Mouse (Mus musculus) layer of hippocampus, adult 9-10 months (tissue): ENCODE measurements around the gene Scin.

Experiments
- DNase-seq: peaks from one replicate; pipeline ENCODE4 v3.0.0; 2022; ENCODE audit warnings: low spot score

Gene Scin

DNA sequence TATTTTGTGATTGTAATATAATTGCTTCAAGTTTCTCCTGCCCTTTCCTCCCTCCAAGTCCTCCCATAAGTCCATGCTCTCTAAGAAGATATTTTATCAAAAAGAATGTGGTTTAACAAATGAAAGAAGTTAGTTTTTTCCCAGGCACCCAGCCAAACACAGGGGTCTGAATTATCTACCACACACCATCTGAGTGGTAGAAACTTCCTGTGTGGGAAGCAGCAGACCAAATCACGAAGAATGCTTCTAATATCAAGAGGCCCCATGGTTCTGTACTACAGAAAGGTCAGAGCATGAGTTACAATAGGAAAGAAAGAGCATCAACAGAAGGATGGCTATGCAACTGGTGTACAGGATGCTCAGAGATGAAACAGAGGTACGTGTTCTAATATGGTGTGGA is 25.9 kb downstream of the Scin start:
- DNase-seq: no peak

DNA sequence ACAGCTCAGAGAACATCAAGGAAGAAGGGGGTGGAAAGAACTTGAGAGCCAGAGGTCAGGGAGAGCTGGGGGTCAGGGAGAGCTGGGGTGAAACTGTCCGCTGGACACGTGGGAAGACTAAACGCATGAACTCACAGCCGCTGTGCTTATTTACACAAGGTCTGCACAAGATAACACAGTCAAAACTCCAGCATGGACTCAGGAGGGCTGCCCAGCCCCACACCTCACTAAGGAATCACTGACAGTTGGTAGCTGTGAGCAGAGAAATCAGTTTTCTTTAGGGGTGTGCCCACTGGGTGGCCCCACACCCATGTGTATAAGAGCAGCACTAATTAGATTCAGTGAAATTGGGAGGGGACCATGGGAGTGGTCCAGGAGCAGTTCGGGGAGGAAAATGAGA is 27.2 kb downstream of the Scin start:
- no peak for DNase-seq

GRCm38 (mm10) chr12:40104750-40105149 is 29.3 kb downstream of the Scin start:
- no peak for DNase-seq

GRCm38 (mm10) chr12:40102359-40102758 is 31.7 kb downstream of the Scin start:
- DNase-seq: no peak

DNA sequence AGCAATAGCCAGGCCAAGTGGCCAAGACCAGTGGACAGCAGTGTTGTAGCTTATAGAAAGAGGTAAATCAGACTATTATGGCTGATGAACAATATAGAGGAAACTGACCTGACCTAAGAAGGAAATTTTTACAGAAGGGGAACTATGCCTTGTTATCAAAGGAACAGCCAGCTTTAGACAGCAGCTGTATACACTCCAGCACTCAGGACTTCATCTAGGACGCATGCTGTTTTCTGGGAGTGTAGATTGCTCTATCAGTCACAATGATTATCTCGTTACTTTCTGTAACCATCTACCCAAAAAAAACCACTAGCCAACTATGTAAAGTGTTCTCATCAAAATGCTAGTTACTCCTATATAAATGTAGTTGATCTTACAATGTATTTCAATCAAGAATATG is 34.6 kb downstream of the Scin start:
- DNase-seq: no peak

- DNase-seq: no peak
These were observed 36.6 kb downstream of the Scin start for GRCm38 (mm10) chr12:40097449-40097848.

DNA sequence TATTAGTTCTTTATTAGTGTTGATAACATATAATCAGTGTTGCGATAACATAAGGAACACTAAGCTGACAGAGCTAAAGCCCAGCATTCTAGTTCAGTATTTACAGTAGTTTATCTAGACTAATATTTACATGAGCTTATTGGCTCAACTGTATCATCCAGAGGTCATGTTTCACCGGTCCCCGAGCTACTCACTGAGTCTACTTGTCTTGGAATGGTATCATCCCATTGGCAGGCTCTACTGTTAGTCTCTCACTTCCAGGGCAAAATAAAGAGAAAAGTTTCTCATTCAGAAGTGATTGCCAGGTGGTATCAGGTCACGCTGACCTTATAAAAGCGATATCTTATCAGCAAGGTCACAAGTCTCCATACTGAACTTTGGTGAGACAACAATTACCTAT is 37.0 kb downstream of the Scin start:
- no peak for DNase-seq

- DNase-seq: no peak
These were observed 37.6 kb downstream of the Scin start for GRCm38 (mm10) chr12:40096453-40096852.

DNA sequence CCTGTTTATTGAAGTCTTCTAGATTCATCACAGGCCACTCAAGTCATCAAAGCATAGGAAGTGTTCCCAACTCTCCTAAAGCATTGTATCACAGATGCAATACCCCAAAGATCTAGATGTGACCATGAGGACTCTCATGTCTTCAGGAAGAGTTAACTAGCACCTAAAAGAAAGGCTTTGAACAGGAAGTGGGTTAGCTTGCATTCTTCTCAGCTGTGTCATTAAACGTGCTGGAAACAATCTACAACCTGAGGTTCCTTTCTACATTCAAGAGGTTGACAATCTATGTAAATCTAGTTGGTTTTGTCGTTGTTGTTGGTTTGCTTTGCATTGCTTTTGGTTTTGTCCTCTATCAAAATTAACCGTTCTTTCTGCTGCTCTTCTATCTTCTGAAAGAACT is 44.0 kb downstream of the Scin start:
- no peak for DNase-seq

DNA sequence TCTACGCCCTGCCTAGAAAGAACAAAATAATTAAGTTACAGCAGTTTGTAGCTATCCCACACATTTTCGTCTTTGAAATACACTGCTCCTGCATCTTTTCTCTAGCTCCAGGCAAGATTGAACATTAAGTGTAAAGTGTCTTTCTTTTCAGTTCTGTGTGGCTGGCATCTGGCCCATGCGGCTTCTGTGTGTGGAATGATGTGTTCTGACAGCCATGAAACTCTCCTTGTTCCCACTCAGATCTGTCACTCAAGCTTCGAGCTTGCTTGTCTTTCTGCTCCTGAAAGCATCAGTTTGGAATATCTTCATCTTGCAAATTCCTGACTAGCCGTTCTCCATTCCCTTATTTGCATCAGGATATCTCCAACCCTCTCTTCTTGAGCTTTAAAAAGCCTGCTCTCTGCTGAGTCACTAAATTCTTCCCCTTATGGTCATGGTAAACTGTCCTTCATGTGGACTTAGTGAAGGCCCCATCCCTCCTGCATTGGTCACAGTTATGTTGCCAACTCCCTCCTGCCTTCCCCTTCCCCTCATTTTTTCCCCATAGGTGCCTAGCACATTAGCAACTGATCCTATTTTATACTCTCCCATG is 48.2 kb downstream of the Scin start:
- DNase-seq: peak; percentile 21

DNA sequence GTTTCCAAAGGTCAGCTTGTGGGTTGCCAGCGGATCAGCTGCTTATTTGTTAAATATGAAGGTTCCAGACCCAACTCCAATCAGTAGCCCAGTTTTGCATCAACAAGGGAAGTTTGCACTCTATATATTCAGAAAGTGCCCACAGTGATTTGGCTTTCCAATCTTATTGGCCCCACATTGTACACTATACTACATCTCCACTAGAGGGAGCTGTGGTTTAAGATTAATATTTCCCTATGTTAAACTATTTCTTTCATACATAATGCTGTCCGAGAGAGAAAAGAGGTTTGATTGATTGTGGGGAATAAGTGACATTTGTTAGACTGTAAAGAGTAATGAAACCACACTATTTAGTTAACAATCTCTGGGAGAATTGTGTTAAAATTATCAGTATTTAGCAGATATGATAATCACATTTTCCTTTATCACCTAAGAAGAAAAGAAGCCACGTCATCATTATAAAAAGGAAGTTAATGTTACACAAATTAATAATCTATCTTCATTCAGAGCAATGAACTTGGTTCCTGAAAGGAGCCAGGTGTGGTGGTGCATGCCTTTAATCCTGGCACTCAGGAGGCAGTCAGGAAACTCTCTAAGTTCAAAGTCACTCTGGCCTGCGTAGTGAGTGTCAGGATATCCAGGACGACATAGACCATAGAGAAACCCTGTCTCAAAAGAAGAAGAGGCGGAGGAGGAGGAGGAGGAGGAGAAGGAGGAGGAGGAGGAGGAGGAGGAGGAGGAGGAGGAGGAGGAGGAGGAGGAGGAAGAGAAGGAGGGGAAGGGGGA is 51.4 kb downstream of the Scin start:
- peak; percentile 15 for DNase-seq

- no peak for DNase-seq
These were observed 52.0 kb downstream of the Scin start for GRCm38 (mm10) chr12:40082048-40082447.

DNA sequence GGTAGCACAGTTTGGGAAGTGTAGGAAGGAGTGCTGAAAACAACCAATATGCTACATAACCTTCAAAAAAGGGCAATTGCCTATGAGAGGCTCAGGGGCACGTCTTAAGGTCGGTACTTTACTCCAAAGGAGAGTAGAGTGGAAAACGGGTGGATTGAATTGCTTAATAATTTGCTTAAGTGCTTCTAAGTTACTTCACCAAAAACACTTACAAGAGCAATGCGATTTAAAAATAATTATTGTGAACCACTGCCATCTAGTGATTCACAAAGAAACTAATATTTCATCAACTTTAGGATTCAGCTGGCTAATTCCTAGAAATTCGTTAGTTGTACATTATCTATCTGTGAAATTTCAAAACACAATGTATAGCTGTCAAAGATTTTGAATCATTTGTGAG is 60.4 kb downstream of the Scin start:
- no peak for DNase-seq

DNA sequence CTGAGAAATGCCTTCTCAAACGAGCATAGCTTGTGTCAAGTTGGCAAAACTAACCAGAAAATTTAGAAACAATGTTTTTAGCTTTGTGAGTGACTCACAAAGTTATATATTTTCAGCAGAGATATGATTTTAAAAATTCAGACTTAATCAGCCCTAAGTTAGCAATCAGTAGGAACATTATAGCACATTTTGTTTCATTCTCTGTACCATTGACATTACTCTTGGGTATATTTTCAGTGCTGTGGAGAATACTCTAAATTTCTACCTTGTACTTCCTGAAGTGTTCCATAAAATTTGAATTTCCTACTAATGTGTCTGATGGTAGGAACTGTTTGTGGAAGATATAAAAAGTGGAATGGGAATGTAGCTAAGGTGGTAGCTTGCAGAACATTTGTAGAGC is 87.0 kb downstream of the Scin start:
- DNase-seq: no peak

DNA sequence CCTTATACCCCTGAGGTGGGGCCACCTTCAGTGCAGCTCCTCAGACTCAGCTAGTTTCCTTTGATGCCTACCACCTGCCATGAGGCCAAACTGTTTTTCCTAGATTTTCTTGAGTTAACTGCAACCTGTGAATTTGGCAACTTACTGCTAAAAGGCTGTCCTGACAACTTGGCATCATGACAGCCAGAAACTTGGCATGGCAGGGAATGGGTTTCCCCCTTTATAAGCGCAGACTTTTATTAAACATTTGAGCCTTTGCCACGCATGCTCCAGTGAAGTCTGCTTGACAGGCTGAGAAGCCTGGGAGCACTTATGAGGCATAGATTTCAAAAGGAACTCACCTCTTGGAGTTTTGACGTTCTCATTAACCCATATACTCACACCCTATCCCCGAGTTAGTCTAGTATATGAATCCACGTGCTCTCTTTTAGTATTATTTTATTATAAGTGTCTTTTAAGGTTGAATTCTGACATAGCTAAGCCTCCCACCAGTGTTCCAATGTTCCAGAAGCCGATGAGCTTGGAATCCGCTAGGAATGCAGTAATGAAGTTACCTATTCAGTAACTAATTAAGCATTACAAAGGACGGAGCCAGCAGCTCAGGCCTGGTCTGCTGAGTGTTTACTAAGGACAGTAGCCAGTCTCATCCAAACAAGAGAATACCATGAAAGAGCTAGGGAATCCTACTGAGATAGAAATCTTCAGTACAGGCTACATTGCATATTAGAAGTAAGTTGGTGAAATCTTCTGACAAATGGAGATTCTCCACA is 90.0 kb downstream of the Scin start:
- DNase-seq: no peak

GRCm38 (mm10) chr12:40040067-40040466 is 94.0 kb downstream of the Scin start:
- DNase-seq: no peak

DNA sequence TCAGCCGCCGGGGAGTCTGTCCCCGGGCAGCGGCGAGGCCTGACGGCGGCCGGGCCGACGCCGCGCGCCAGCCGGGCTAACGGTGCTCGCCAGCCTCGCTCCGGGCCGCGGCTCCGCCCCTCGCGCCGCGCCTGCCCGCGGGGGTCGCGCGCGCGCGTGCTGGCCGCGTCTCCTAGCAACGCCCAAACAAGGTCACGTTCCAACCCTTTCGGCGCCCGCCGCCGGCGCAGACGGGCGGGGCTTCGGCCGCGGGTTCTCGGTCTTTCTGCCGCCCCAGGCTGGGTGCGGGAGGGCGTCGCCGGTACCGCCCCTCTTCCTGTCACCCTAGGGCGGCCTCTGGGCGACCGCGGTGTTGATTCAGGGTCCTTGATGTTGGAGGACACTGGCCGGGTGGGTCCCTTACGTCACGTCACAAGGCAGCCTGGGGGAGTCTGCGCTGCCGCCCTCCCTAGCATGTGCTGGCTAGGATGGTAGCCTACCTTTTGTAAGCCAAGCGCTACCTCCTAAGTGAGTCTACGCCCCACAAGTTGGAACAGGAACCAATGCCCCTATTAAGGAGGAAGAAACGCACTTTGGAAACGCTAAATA is 96.1 kb downstream of the Scin start, which contains the start of gene Arl4a:
TSS of gene Arl4a (minus strand) at position 150 of the 588 bp plus-strand sequence.
- peak; percentile 69 for DNase-seq

GRCm38 (mm10) chr12:40037226-40037813 is 96.7 kb downstream of the Scin start:
- peak; percentile 92 for DNase-seq

- DNase-seq: no peak
These were observed 97.4 kb downstream of the Scin start for GRCm38 (mm10) chr12:40036666-40037065.

DNA sequence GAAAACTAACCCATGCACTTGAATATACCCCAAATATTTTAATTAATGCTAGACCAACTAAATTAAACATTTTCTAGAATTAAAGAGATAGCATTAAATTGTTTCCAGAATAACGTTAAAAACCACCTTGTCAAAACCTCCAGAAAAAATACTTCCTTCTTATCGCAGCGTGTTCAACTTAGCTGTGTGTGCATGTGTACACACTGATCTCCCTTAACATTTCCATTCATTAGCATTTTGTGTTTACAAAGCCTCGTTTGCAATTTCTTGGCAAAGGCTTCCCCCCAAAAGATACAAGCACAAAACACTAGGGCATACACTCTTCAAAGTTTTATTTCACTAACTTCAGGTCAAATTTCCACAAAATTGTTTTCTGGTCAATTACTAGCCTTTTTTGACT is 98.5 kb downstream of the Scin start:
- DNase-seq: no peak

GRCm38 (mm10) chr12:40029201-40029600 is 104.8 kb downstream of the Scin start:
- DNase-seq: no peak

- DNase-seq: no peak
These were observed 106.2 kb downstream of the Scin start for GRCm38 (mm10) chr12:40027846-40028245.
